Mouse (Mus musculus): ENCODE data around the gene Zfp605.
"Not testable (repeated sequence)": the region's sequence is repeated elsewhere in the genome, so short reads cannot be mapped to it uniquely, and the experiment has no call there.

Gene Zfp605

DNA sequence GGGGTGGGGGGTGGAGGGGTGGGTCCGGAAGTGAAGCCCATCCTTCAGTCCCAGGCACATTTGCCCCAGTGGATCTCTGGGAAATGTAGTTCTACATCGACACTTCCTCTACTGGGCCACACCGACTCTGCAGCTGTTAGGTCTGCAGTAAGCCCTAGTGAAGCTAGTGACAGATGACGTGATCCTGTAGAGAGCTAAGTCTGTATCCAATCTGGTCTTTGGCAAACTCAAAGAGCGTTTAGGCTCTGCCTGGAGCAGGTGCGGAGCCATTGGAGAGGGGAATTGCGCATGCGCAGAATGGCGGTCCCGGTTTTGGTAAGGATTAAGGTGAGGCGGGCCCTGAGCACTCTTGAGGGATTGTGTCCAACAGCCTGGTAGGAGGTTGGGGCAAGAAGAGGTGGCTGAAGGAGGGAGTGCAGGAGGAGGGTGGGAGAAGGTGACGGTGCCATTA lies at the start of gene Zfp605:
Gene Zfp605, plus strand, starts transcription at position 102 of the 451 bp plus-strand sequence.
- DNase-seq: peak; percentile 99

DNA sequence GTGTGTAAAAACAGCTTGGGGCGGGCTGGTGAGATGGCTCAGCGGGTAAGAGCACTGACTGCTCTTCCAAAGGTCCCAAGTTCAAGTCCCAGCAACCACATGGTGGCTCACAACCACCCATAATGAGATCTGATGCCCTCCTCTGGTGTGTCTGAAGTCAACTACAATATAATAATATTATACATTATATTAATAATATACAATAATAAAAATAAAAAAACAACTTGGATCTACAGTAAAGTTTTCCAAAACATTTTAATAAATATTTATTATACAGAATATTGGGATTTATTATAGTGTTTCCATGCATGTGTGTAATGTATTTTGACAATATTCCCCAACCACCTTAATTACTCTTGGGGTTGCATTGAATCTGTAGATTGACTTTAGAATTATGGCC lies 37.5 kb upstream of the Zfp605 start, which contains the start of gene Gm17655:
Gene Gm17655, minus strand, starts transcription at position 101 of the 400 bp plus-strand sequence.
- not testable (repeated sequence) for DNase-seq

- DNase-seq: no peak
These were observed 26.9 kb upstream of the Zfp605 start for GRCm38 (mm10) chr5:110082961-110083360.

- DNase-seq: peak; percentile 52
These were observed 23.6 kb upstream of the Zfp605 start for GRCm38 (mm10) chr5:110086161-110086866.

DNA sequence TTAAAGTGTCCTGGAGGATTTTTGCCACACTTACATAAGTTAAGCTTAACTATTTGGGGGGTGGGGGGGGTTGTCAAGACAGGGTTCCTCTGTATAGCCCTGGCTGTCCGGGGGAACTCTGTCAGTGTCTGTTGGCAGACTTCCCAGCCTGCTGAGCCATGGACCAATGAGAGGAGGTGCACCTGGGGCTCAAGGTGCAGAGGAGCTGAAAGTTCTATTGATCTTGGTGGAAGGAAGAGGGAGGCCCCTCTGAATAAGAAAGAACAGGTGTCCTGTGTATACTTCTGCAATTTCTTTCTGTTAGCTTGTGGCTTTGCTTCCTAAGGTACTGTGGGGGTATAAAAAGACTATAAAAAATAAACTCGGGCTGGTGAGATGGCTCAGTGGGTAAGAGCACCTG lies 18.3 kb upstream of the Zfp605 start:
- no peak for DNase-seq

GRCm38 (mm10) chr5:110094030-110094846 lies 15.7 kb upstream of the Zfp605 start, which contains the start of gene Gm35315:
Gm35315 (minus strand) TSS chr5:110094420.
- peak; percentile 99 for DNase-seq

GRCm38 (mm10) chr5:110094847-110095213 lies 15.1 kb upstream of the Zfp605 start:
- no peak for DNase-seq

DNA sequence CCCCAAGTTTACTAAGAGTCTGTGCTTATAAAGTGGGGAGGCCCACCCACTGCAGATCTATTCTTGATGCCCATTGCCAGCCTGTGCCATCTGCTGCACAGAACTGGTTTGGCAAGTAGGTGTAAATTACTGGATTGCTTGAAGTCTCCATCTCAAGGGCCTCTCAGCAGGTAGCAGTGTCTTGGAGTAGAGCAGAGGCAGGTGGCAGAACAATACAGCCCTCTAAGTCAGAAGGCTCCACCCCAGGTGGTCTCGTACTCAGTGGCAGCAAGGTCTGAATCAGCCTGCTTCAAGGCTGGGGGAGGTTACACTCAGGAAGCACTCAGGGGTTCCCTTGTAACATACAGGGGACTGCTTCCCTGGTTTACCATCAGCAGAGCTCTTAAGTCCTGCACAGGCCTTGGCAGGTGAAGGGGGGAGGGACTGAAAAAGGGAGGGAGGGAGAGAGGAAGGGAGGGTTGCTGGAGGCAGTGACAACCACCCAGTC lies 10.9 kb upstream of the Zfp605 start:
- DNase-seq: peak; percentile 79

- no peak for DNase-seq
These were observed 10.0 kb upstream of the Zfp605 start, which contains the start of gene Plcxd1 for GRCm38 (mm10) chr5:110099656-110100580. Plcxd1 (plus strand) TSS chr5:110099969.

- peak; percentile 95 for DNase-seq
These were observed 8.8 kb upstream of the Zfp605 start for GRCm38 (mm10) chr5:110100921-110101631.

DNA sequence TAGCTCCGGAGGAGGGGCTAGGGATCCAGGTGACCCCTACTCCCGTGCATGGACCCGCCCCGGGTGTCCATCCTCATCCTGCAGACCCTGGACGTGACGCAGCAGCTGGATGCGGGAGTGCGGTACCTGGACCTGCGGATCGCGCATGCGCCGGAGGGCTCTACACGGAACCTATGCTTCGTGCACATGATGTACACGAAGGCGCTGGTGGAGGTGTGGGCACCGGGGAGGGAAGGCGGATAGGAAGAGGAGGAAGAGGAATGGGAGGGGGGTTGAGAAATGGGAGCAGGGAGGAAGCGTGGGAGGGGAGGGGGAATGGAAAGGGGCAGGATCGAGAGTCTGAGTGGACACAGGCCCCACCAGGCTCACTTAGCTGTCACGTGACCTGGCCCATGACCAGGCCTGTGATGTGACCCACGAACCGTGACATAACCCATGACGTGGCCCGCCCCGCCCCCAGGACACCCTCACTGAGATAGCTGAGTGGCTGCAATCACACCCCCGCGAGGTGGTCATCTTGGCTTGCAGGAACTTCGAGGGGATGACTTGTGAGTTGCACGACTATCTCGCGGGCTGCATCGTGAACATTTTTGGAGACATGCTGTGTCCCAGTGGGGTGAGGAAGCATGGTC lies 8.1 kb upstream of the Zfp605 start:
- DNase-seq: peak; percentile 95

GRCm38 (mm10) chr5:110102429-110102828 lies 7.5 kb upstream of the Zfp605 start:
- DNase-seq: peak; percentile 89

DNA sequence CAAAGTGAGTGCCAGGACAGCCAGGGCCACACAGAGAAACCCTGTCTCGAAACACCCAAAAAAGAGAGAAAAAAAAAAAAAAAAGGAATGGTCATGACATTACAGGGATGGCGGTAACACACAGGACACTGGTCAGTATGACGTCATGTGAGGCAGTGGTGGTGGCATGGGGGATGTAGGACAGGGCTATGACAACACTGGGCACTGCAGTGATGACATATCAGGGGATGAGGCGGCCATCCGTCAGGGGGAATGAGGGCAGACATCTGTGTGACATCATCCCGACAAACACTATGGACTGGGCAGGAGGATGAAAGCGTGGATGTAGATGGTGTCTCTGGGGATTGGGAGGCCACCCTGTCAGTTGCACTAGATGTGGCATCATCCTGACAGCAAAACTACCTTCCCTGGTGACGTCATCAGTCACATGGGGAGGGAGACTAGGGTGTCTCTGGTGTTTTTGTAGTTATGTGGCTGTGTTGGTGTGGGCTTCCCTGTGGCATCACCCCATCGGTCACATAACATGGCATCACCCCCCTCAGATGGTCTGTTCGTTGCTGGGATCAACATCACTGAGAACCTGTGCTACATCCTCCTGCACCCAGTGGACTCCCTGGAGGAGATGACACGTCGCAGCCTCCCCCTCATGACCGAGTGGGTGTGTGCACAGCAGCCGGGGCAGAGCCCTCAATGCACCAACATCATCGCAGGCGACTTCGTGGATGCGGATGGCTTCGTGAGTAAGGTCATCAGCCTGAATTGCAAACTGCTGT lies 6.9 kb upstream of the Zfp605 start:
- peak; percentile 89 for DNase-seq

DNA sequence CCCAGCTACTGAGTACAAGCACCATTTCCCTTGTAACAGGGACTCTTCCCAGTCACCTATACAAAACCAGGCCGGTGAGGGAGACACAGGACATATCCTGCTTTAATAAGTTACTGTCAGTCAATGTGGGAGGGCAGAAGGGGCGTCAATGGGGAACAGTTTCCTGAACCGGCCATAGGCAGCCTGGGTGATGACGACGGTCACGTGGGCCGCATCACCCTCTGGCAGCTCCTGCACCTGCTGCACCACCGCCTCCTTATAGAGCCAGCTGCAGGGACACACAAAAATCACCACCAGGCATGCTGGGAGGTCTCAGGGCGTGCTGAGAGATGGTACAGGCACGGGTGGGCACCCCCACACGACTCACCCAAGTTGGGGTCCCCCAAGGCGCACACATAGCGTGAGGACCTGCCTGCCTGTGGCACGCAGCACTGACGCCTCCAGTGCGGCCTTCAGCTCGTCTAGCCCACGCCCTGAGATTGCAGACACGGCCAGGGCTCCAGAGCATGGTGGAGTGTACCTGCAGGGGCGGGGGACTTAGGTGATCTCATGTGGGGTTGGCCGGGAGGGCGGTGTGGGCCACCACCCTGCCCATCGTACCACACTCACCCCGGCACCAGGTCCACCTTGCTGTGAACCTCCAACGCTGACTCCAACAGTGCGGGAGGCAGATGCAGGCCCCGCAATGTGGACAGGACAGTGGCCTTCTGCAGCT lies 5.8 kb upstream of the Zfp605 start:
- DNase-seq: peak; percentile 92

DNA sequence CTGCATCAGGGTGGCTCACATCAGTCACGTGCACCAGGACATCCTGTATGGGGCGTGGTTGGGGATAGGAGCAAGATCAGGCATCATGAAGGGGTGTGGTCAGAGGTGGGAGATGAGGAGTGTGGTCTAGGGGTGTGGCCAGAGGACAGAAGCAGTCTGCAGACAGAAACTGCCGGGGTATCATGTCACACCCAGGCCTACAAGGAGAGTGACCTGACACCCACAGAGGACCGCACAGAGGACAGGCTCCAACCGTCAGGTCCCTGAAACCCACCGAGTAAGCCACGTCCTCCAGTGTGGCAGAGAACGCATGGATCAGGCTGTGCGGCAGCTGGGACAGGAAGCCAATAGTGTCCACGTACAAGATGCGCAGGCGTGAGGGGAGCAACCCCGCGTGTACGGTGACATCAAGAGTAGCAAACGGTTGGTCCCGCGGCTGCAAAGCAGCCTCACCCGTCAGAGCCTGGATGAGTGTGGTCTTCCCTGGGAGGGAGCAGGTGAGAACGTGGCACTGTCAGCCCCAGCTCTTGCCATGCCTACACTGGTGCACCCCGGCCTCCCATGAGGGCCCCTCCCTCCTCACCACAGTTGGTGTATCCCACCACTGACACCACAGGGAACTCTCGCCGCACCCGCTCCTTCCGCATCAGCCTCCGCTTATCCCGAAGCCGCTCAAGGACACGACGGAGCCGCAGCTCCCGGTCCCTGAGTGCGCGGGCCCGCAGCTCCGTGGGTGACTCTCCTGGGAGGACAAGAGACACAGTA lies 5.1 kb upstream of the Zfp605 start:
- DNase-seq: peak; percentile 94

DNA sequence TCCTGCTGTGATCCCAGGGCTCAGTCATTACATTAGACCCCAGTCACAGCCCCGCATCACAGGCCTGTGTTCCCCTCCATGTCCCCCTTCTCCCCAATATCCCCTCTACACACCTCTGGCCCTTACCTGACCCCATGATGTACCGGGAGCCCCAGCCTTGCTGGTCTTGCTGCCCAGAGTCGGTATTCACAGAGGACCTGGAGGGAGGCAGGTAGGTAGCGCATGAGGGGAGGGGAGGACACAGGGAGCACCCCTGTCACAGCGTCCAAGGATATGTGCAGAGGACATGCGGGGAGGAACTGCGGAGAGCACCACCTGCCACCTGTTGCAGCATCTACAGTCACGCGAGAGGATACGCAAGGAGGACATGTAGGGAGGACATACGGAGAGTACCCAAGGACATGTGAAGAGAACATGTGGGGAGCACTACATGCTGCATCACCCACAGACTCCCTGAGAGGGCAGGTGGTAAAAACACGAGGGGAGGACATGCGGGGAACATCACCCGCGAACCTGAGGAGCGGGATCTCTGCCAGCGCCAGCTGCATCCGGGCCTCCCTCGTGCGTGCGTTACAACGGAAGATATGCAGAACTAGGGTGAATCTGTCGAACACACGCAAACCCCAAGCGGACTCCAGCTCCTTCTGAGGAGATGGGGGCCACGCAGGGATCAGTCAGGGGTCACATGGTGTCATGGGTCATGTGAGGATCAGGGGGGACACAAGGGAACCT lies 3.6 kb upstream of the Zfp605 start:
- peak; percentile 90 for DNase-seq

DNA sequence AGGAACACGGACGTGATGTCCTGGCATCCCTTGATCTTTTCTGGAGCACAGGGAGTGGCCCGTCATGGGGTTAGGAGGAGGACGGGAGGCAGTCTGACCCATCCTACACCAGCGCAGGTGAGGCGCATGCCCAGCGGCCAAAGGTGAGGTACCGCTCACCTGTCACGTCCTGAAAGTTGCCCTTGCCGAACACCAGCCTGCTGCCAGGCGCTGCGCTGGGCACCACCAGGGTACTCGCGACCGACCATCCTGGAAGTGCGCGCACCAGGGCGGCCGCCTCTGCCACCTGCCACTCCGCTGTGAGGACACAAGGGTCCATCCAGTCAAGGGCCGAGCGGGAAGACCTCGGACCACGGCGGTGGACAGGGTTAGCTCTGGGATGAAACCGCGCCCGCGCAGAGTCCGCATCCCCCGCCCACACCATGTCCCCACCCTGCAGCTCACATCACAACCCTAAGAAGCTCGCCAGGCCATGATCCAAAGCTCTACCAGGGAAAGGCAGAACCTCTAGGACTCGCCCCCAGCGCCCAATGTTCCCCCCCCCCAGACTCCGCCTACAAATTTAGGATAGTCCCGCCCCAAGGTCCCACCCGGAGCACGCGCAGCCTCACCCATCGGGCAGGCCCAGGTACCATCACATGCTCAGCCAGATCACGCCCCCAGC lies 2.9 kb upstream of the Zfp605 start:
- DNase-seq: peak; percentile 97

Data from heart, adult 11 months (tissue).